Mouse (Mus musculus) kidney, embryonic 16.5 days (tissue): ENCODE measurements around the gene Samd1. TPM values are rescaled to one million over a fixed set of nuclear protein-coding genes. Genes with fewer than 3 reads are reported as not detected.

Experiments used
- ATAC-seq: fragments of 200-750 bp; cut with Nextera tagmentation; 2 replicates; pipeline ENCODE4 v1.8.0; 2017; ENCODE audit warnings: moderate TSS enrichment; ENCODE audit not compliant: low FRiP score, low TSS enrichment
- H3K27ac ChIP-seq: fragments of 300-500 bp; sonication (generic); 2 replicates; pipeline ENCODE4 v1.5.1; 2014; ENCODE audit warnings: low read length
- H3K27me3 ChIP-seq: fragments of 300-500 bp; sonication (generic); 2 replicates; pipeline ENCODE4 v1.6.1; 2014; ENCODE audit warnings: low read length, control low read depth, mixed read lengths; ENCODE audit not compliant: insufficient read depth
- H3K36me3 ChIP-seq: fragments of 300-500 bp; sonication (generic); 2 replicates; pipeline ENCODE4 v1.6.1; 2014; ENCODE audit warnings: low read length, control low read depth, mixed read lengths; ENCODE audit not compliant: insufficient read depth
- H3K4me1 ChIP-seq: fragments of 300-500 bp; sonication (generic); 2 replicates; pipeline ENCODE4 v1.6.1; 2014; ENCODE audit warnings: low read length, control low read depth, mixed read lengths; ENCODE audit not compliant: insufficient read depth
- H3K4me2 ChIP-seq: fragments of 300-500 bp; sonication (generic); replicated peaks from 2 replicates; pipeline ENCODE4 v1.6.1; 2014; ENCODE audit warnings: low read depth, low read length
- H3K4me3 ChIP-seq: fragments of 300-500 bp; sonication (generic); 2 replicates; pipeline ENCODE4 v1.5.1; 2014; ENCODE audit warnings: mild to moderate bottlenecking, low read length
- H3K9ac ChIP-seq: fragments of 300-500 bp; sonication (generic); replicated peaks from 2 replicates; pipeline ENCODE4 v1.6.1; 2014; ENCODE audit warnings: low read length
- H3K9me3 ChIP-seq: fragments of 300-500 bp; sonication (generic); 2 replicates; pipeline ENCODE4 v1.6.1; 2016; ENCODE audit warnings: low read length, control low read depth
- WGBS: fragments of 180-500 bp; shearing (Covaris S2); extraction: QIAGEN DNeasy Blood & Tissue Kit; methylation state at CpG from one replicate; pipeline ENCODE4 v1.1.7; 2014; 5-methylcytosine and 5-hydroxymethylcytosine counted together
- polyA plus RNA-seq: library from polyadenylated mRNA; unstranded; fragments of >200 nt; fragmentation: Nextera tagmentation; extraction: Ambion mirVana; gene quantifications from 2 replicates; pipeline ENCODE4 v1.2.1, GENCODE M21; 2015

The Samd1 gene
- 9.4 and 11.6 TPM in 2 replicates for polyA plus RNA-seq

GRCm38 (mm10) chr8:83997511-83998141 is at the start of gene Samd1:
TSS of gene Samd1 (plus strand) at chr8:83997672.
- 0% methylated on average over 31 of the region's 112 CpGs for WGBS
- peak within 1 kb of the TSS; percentile 88 for H3K9ac ChIP-seq
- H3K4me3 ChIP-seq = peak within 1 kb of the TSS; percentile 78
- ATAC-seq = 0 out of 2 replicates have a peak, but pooled peaks have one; percentile 7
- H3K4me2 ChIP-seq = peak within 1 kb of the TSS; percentile 83
- H3K4me1 ChIP-seq = peaks cover 24% of the 10 kb centered on the region
- no peaks in the 10 kb centered on the region for H3K27me3 ChIP-seq
- peak within 1 kb of the TSS; percentile 97 for H3K27ac ChIP-seq
- H3K9me3 ChIP-seq = no peaks in the 10 kb centered on the region
- H3K36me3 ChIP-seq = peaks cover 24% of the 10 kb centered on the region

- no peak overlapping the region for H3K27ac ChIP-seq
Observed at GRCm38 (mm10) chr8:83954749-83955105, 42.7 kb upstream of the Samd1 start.

GRCm38 (mm10) chr8:83955106-83955957 is 42.1 kb upstream of the Samd1 start, which contains the start of the genes Gm10644 and Asf1b:
TSS of gene Gm10644 (minus strand) at chr8:83955205.
TSS of gene Asf1b (plus strand) at chr8:83955507.
- peak within 1 kb of the TSS; percentile 84 for H3K4me3 ChIP-seq
- H3K9me3 ChIP-seq = no peaks in the 10 kb centered on the region
- under 1% methylated on average over 75 of the region's 75 CpGs for WGBS
- H3K27me3 ChIP-seq = no peaks in the 10 kb centered on the region
- H3K27ac ChIP-seq = no peak within 1 kb of the TSS
- no peaks in the 10 kb centered on the region for H3K36me3 ChIP-seq
- peak within 1 kb of the TSS; percentile 85 for H3K4me2 ChIP-seq
- H3K9ac ChIP-seq = peak within 1 kb of the TSS; percentile 72
- H3K4me1 ChIP-seq = peaks cover 18% of the 10 kb centered on the region
- ATAC-seq = peak; percentile 100

More at GRCm38 (mm10) chr8:83954749-83955105, 42.7 kb upstream of the Samd1 start:
- Histone ChIP-seq H3K36me3 (no peaks in the 10 kb centered on the region), H3K9me3 (no peaks in the 10 kb centered on the region), H3K4me1 (peaks cover 18% of the 10 kb centered on the region), H3K4me3 (peak overlapping the region; percentile 84), H3K27me3 (no peaks in the 10 kb centered on the region), H3K4me2 (peak overlapping the region; percentile 63), H3K9ac (peak overlapping the region; percentile 64)
- under 1% methylated on average over 14 of the region's 14 CpGs for WGBS
- ATAC-seq = no peak

GRCm38 (mm10) chr8:83955958-83956218 is 41.6 kb upstream of the Samd1 start:
- Histone ChIP-seq H3K9ac (peak overlapping the region; percentile 72), H3K4me1 (peaks cover 18% of the 10 kb centered on the region), H3K4me2 (peak overlapping the region; percentile 85), H3K9me3 (no peaks in the 10 kb centered on the region), H3K27me3 (no peaks in the 10 kb centered on the region), H3K27ac (no peak overlapping the region), H3K4me3 (peak overlapping the region; percentile 84), H3K36me3 (no peaks in the 10 kb centered on the region)
- under 1% methylated on average over 15 of the region's 15 CpGs for WGBS
- no peak for ATAC-seq

- ATAC-seq = no peak
- H3K4me3 ChIP-seq = peak overlapping the region; percentile 84
- H3K9ac ChIP-seq = peak overlapping the region; percentile 72; the same call in 1 of the 2 replicates
Observed at GRCm38 (mm10) chr8:83956789-83957188, 40.7 kb upstream of the Samd1 start.

GRCm38 (mm10) chr8:83964015-83964765 is 33.3 kb upstream of the Samd1 start:
- H3K36me3 ChIP-seq = peaks cover 16% of the 10 kb centered on the region; the same call in 1 of the 2 replicates
- WGBS = 89% methylated on average over 5 of the region's 5 CpGs
- H3K4me3 ChIP-seq = no peak overlapping the region
- no peaks in the 10 kb centered on the region for H3K4me1 ChIP-seq
- no peak overlapping the region for H3K9ac ChIP-seq
- H3K4me2 ChIP-seq = no peak overlapping the region
- H3K27ac ChIP-seq = no peak overlapping the region
- ATAC-seq = no peak
- no peaks in the 10 kb centered on the region for H3K9me3 ChIP-seq
- no peaks in the 10 kb centered on the region for H3K27me3 ChIP-seq

More at GRCm38 (mm10) chr8:83956789-83957188, 40.7 kb upstream of the Samd1 start:
- no peaks in the 10 kb centered on the region for H3K27me3 ChIP-seq
- WGBS = 46% methylated on average over 1 of the region's 1 CpGs
- H3K4me2 ChIP-seq = peak overlapping the region; percentile 85
- H3K36me3 ChIP-seq = no peaks in the 10 kb centered on the region
- H3K9me3 ChIP-seq = no peaks in the 10 kb centered on the region
- no peak overlapping the region for H3K27ac ChIP-seq
- H3K4me1 ChIP-seq = peaks cover 18% of the 10 kb centered on the region

GRCm38 (mm10) chr8:83967701-83968100 is 29.8 kb upstream of the Samd1 start:
- H3K27ac ChIP-seq = no peak overlapping the region
- peaks cover 23% of the 10 kb centered on the region; the same call in 1 of the 2 replicates for H3K36me3 ChIP-seq
- WGBS = 90% methylated on average over 7 of the region's 7 CpGs
- H3K9ac ChIP-seq = no peak overlapping the region
- ATAC-seq = no peak
- no peaks in the 10 kb centered on the region for H3K9me3 ChIP-seq
- H3K4me3 ChIP-seq = no peak overlapping the region
- no peaks in the 10 kb centered on the region for H3K27me3 ChIP-seq
- H3K4me1 ChIP-seq = peaks cover 5% of the 10 kb centered on the region; the same call in 1 of the 2 replicates
- no peak overlapping the region for H3K4me2 ChIP-seq

GRCm38 (mm10) chr8:83971121-83971520 is 26.4 kb upstream of the Samd1 start:
- Histone ChIP-seq H3K4me1 (peaks cover 18% of the 10 kb centered on the region), H3K9ac (no peak overlapping the region), H3K4me3 (no peak overlapping the region), H3K9me3 (no peaks in the 10 kb centered on the region), H3K27ac (no peak overlapping the region), H3K4me2 (no peak overlapping the region), H3K27me3 (no peaks in the 10 kb centered on the region), H3K36me3 (peaks cover 18% of the 10 kb centered on the region; the same call in 1 of the 2 replicates)
- no peak for ATAC-seq
- WGBS = 92% methylated on average over 4 of the region's 4 CpGs

GRCm38 (mm10) chr8:83971661-83972060 is 25.8 kb upstream of the Samd1 start:
- no peak for ATAC-seq
- WGBS = 74% methylated on average over 6 of the region's 6 CpGs
- peak overlapping the region; percentile 74; the same call in 1 of the 2 replicates for H3K27ac ChIP-seq

More at GRCm38 (mm10) chr8:83971661-83972060, 25.8 kb upstream of the Samd1 start:
- H3K4me3 ChIP-seq = peak overlapping the region; percentile 93
- H3K27me3 ChIP-seq = no peaks in the 10 kb centered on the region
- H3K4me2 ChIP-seq = peak overlapping the region; percentile 88
- H3K4me1 ChIP-seq = peaks cover 18% of the 10 kb centered on the region
- no peaks in the 10 kb centered on the region for H3K9me3 ChIP-seq
- peak overlapping the region; percentile 78 for H3K9ac ChIP-seq
- peaks cover 18% of the 10 kb centered on the region; the same call in 1 of the 2 replicates for H3K36me3 ChIP-seq
